Mouse (Mus musculus) MEL (cell line): ENCODE measurements at regions not wholly inside any gene's neighbourhood (a gene's known extent, or its start where the extent isn't known, plus 50 kb on each side); places are given as distances from the start of the nearest gene placed in this dataset.

ENCODE experiments used
- DNase-seq: peaks from one replicate; pipeline ENCODE4 v3.0.0; 2011; ENCODE audit warnings: low read depth, low spot score
- H3K27ac ChIP-seq: 2 replicates; pipeline ENCODE4 v1.5.1; 2012; ENCODE audit warnings: low read depth, mild to moderate bottlenecking, control low read depth, low read length, moderate library complexity; ENCODE audit not compliant: control insufficient read depth
- H3K27me3 ChIP-seq, 2 experiments: fragments of 150-350 bp in 1 of 2; sonication (generic) in 1 of 2; 2 replicates each; pipeline ENCODE4 v1.6.1; 2012; ENCODE audit warnings: low read length in 2 of 2, mild to moderate bottlenecking in 2 of 2, improper control_type of control experiment in 1 of 2, moderate library complexity in 1 of 2; ENCODE audit not compliant: insufficient read depth in 2 of 2, control insufficient read depth in 1 of 2
- H3K36me3 ChIP-seq, 2 experiments: 2 replicates each; pipeline ENCODE4 v1.6.1; 2012 to 2014; ENCODE audit warnings: low read length in 2 of 2, improper control_type of control experiment in 1 of 2, inconsistent platforms in 1 of 2, mild to moderate bottlenecking in 1 of 2; ENCODE audit not compliant: insufficient read depth in 2 of 2, control insufficient read depth in 1 of 2
- H3K4me1 ChIP-seq, 2 experiments: fragments of 150-350 bp in 1 of 2; sonication (generic) in 1 of 2; 2 replicates each; pipeline ENCODE4 v1.6.1; 2012; ENCODE audit warnings: low read length in 2 of 2, improper control_type of control experiment in 1 of 2, mild to moderate bottlenecking in 1 of 2; ENCODE audit not compliant: insufficient read depth in 2 of 2, control insufficient read depth in 1 of 2
- H3K4me3 ChIP-seq, 2 experiments: fragments of 150-350 bp in 1 of 2; sonication (generic) in 1 of 2; 2 replicates each; pipeline ENCODE4 v1.5.1; 2012; ENCODE audit warnings: low read depth in 2 of 2, low read length in 2 of 2, mild to moderate bottlenecking in 2 of 2, moderate library complexity in 2 of 2, control low read depth in 1 of 2, improper control_type of control experiment in 1 of 2; ENCODE audit not compliant: control insufficient read depth in 1 of 2, insufficient read depth in 1 of 2
- H3K79me2 ChIP-seq: 2 replicates; pipeline ENCODE4 v1.6.1; 2012; ENCODE audit warnings: mild to moderate bottlenecking, low read length, moderate library complexity; ENCODE audit not compliant: control insufficient read depth, poor library complexity, insufficient read depth
- H3K9ac ChIP-seq: 2 replicates; pipeline ENCODE4 v1.6.1; 2012; ENCODE audit warnings: low read depth, mild to moderate bottlenecking, control low read depth, low read length, moderate library complexity; ENCODE audit not compliant: control insufficient read depth, poor library complexity, severe bottlenecking
- H3K9me3 ChIP-seq: fragments of 150-350 bp; sonication (generic); replicated peaks from 2 replicates; pipeline ENCODE4 v1.6.1; 2012; ENCODE audit warnings: mild to moderate bottlenecking, low read length, improper control_type of control experiment, moderate library complexity; ENCODE audit not compliant: insufficient read depth
- BHLHE40 ChIP-seq: IDR thresholded peaks from 2 replicates; pipeline ENCODE4 v1.6.1; 2012; ENCODE audit warnings: low read depth, mild to moderate bottlenecking, inconsistent platforms, low read length, improper control_type of control experiment, borderline replicate concordance
- HCFC1 ChIP-seq: IDR thresholded peaks from 2 replicates; pipeline ENCODE4 v1.6.1; 2012; ENCODE audit warnings: low read depth, mild to moderate bottlenecking, inconsistent platforms, low read length, improper control_type of control experiment, moderate library complexity
- KAT2A ChIP-seq: conservative IDR thresholded peaks from 2 replicates; pipeline ENCODE4 v1.6.1; 2012; ENCODE audit warnings: low read depth, low read length, improper control_type of control experiment, inconsistent platforms
- MAFK ChIP-seq: IDR thresholded peaks from 2 replicates; pipeline ENCODE4 v1.6.1; 2011; ENCODE audit warnings: low read depth, mild to moderate bottlenecking, low read length, improper control_type of control experiment, borderline replicate concordance
- MAZ ChIP-seq: IDR thresholded peaks from 2 replicates; pipeline ENCODE4 v1.6.1; 2012; ENCODE audit warnings: low read depth, mild to moderate bottlenecking, inconsistent platforms, low read length, improper control_type of control experiment
- MEF2A ChIP-seq: IDR thresholded peaks from 2 replicates; pipeline ENCODE4 v1.6.1; 2014; ENCODE audit warnings: low read depth, mild to moderate bottlenecking, inconsistent platforms, low read length, improper control_type of control experiment; ENCODE audit not compliant: poor library complexity, insufficient replicate concordance, severe bottlenecking; ENCODE audit errors: extremely low read depth
- MYB ChIP-seq: IDR thresholded peaks from 2 replicates; pipeline ENCODE4 v1.6.1; 2011; ENCODE audit warnings: mild to moderate bottlenecking, low read depth, low read length, improper control_type of control experiment
- MYC ChIP-seq: IDR thresholded peaks from 2 replicates; pipeline ENCODE4 v1.6.1; 2011; ENCODE audit warnings: low read depth, mild to moderate bottlenecking, low read length, improper control_type of control experiment, moderate library complexity
- NELFE ChIP-seq: IDR thresholded peaks from 2 replicates; pipeline ENCODE4 v1.6.1; 2011; ENCODE audit warnings: low read depth, low read length, improper control_type of control experiment
- RAD21 ChIP-seq: IDR thresholded peaks from 2 replicates; pipeline ENCODE4 v1.6.1; 2011; ENCODE audit warnings: mild to moderate bottlenecking, low read depth, low read length, improper control_type of control experiment
- TCF12 ChIP-seq: IDR thresholded peaks from 2 replicates; pipeline ENCODE4 v1.6.1; 2014; ENCODE audit warnings: low read depth, mild to moderate bottlenecking, inconsistent platforms, low read length, improper control_type of control experiment, moderate library complexity
- USF1 ChIP-seq: IDR thresholded peaks from 2 replicates; pipeline ENCODE4 v1.6.1; 2014; ENCODE audit warnings: low read depth, mild to moderate bottlenecking, inconsistent platforms, low read length, improper control_type of control experiment, moderate library complexity
- ZKSCAN1 ChIP-seq: IDR thresholded peaks from 2 replicates; pipeline ENCODE4 v1.6.1; 2012; ENCODE audit warnings: low read depth, mild to moderate bottlenecking, inconsistent platforms, low read length, improper control_type of control experiment, moderate library complexity
- ZMIZ1 ChIP-seq: IDR thresholded peaks from 2 replicates; pipeline ENCODE4 v1.6.1; 2012; ENCODE audit warnings: low read depth, mild to moderate bottlenecking, inconsistent platforms, low read length, improper control_type of control experiment, moderate library complexity
- ZNF384 ChIP-seq: IDR thresholded peaks from 2 replicates; pipeline ENCODE4 v1.6.1; 2012; ENCODE audit warnings: low read depth, mild to moderate bottlenecking, inconsistent platforms, low read length, improper control_type of control experiment

GRCm38 (mm10) chr6:118293986-118294385 lies 96.5 kb upstream of the Ret start:
- TF ChIP-seq MAFK (no peak), MYB (no peak), ZKSCAN1 (no peak)
- Histone ChIP-seq H3K9me3 (no peaks in the 10 kb centered on the region), H3K4me1 (no peaks in the 10 kb centered on the region), H3K27ac (no peak overlapping the region), H3K36me3 (no peaks in the 10 kb centered on the region), H3K4me3 (no peak overlapping the region), H3K79me2 (no peaks in the 10 kb centered on the region), H3K9ac (no peak overlapping the region), H3K27me3 (no peaks in the 10 kb centered on the region)
- DNase-seq = no peak

- no peak overlapping the region for H3K9ac ChIP-seq
- H3K79me2 ChIP-seq = no peaks in the 10 kb centered on the region
- TF ChIP-seq BHLHE40 (no peak), MYC (no peak), ZMIZ1 (no peak), MEF2A (no peak)
- H3K27ac ChIP-seq = no peak overlapping the region
- H3K4me1 ChIP-seq = no peaks in the 10 kb centered on the region
- H3K4me3 ChIP-seq = no peak overlapping the region
- no peaks in the 10 kb centered on the region for H3K9me3 ChIP-seq
- no peaks in the 10 kb centered on the region for H3K27me3 ChIP-seq
- no peak for DNase-seq
- no peaks in the 10 kb centered on the region for H3K36me3 ChIP-seq
Measured at GRCm38 (mm10) chr6:118292928-118293327, 95.4 kb upstream of the Ret start.

- H3K79me2 ChIP-seq = no peaks in the 10 kb centered on the region
- no peak for DNase-seq
- no peak overlapping the region for H3K9ac ChIP-seq
- H3K9me3 ChIP-seq = no peaks in the 10 kb centered on the region
- no peak overlapping the region for H3K4me3 ChIP-seq
- no peaks in the 10 kb centered on the region for H3K36me3 ChIP-seq
- no peak for TF ChIP-seq MEF2A
- no peak for TF ChIP-seq RAD21
- no peak for TF ChIP-seq MAZ
- no peak for TF ChIP-seq ZNF384
- no peak for TF ChIP-seq NELFE
- TF ChIP-seq HCFC1 = no peak
- no peak for TF ChIP-seq USF1
- TF ChIP-seq KAT2A = no peak
- TF ChIP-seq TCF12 = no peak
- H3K4me1 ChIP-seq = no peaks in the 10 kb centered on the region
- H3K27me3 ChIP-seq = no peaks in the 10 kb centered on the region
- H3K27ac ChIP-seq = no peak overlapping the region
Measured at GRCm38 (mm10) chr6:118292272-118292671, 94.8 kb upstream of the Ret start.
